Mouse (Mus musculus): Measurements from ENCODE around the gene Rpl3. TPM values are rescaled to one million over a fixed set of nuclear protein-coding genes. Genes with fewer than 3 reads are reported as not detected.
"Not testable (repeated sequence)": the region's sequence is repeated elsewhere in the genome, so short reads cannot be mapped to it uniquely, and the experiment has no call there.

The Rpl3 gene
- polyA plus RNA-seq, 1 experiment from 2014 or later: 673 TPM

DNA sequence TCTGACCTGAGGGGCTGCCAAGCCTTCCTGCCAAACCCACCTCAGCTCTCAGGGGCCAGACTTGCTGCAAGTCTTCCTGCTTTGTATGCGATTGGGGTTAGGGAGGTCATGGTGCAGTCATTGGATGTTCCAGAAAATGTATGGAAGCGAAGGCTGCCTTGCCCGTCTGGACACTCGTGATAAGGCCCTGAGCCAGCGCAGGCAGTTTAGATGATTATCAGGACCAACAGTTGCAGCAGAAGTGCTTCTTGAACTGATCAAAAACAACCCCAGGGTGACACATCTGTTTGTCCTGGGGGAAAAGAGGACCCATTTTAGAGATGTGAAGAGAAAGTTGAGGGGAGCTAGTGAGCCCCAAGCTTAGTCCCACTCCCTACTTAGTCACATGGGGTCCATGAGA, 39.0 kb upstream of the Rpl3 start:
- ATAC-seq (ENCODE audit: low FRiP score, low read depth): no peak
- Histone ChIP-seq H3K27ac (replicated peaks) (no peak overlapping the region), H3K27me3 (no peaks in the 10 kb centered on the region; the same call in 1 of the 2 replicates), H3K9me3 (no peaks in the 10 kb centered on the region), H3K4me1 (peaks cover 14% of the 10 kb centered on the region), H3K4me3 (no peak overlapping the region), H3K4me2 (replicated peaks) (no peak overlapping the region), H3K9ac (replicated peaks) (no peak overlapping the region), H3K36me3 (no peaks in the 10 kb centered on the region)
- WGBS: 84% methylated on average over 5 of the region's 5 CpGs

DNA sequence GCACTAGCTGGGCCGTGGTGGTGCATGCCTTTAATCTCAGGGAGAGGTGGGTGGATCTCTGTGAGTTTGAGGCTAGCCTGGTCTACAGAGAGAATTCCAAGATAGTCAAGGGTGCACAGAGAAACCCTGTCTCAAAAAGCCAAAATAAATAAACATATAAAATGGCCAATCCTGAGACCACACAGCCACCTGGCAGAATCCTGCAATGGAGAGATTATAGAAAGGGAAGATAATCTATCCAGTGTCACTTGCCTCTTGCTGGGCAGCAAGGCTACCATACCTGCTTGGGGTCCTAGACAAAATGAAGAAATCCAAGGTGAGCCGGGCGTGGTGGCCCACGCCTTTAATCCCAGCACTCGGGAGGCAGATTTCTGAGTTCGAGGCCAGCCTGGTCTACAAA, 38.3 kb upstream of the Rpl3 start:
- no peak overlapping the region for H3K27ac ChIP-seq (replicated peaks)
- 88% methylated on average over 6 of the region's 6 CpGs for WGBS
- ATAC-seq (ENCODE audit: low FRiP score, low read depth): no peak
- H3K4me2 ChIP-seq (replicated peaks): no peak overlapping the region
- no peaks in the 10 kb centered on the region; the same call in 1 of the 2 replicates for H3K27me3 ChIP-seq
- no peaks in the 10 kb centered on the region for H3K36me3 ChIP-seq
- H3K4me3 ChIP-seq: no peak overlapping the region
- no peak overlapping the region for H3K9ac ChIP-seq (replicated peaks)
- H3K4me1 ChIP-seq: peaks cover 14% of the 10 kb centered on the region
- no peaks in the 10 kb centered on the region for H3K9me3 ChIP-seq

DNA sequence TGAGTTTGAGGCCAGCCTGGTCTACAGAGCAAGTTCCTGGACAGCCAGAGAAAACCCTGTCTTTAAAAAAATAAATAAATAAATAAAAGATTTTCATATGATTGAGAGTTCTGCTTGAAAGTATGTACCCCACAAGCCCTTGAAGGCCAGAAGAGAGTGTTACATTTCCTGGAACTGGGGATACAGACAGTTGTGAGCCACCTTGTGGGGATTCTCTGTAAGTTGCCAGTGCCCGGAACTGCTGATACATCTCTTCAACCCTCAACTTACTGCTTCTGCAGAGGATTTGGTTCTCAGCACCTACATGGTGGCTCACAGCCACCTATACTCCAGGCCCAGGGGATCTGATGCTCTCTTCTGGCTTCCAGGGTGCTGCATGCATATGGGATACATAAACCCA, 35.5 kb upstream of the Rpl3 start:
- Histone ChIP-seq H3K4me2 (replicated peaks) (no peak overlapping the region), H3K4me3 (no peak overlapping the region), H3K36me3 (no peaks in the 10 kb centered on the region), H3K9me3 (no peaks in the 10 kb centered on the region), H3K4me1 (no peaks in the 10 kb centered on the region), H3K9ac (replicated peaks) (no peak overlapping the region), H3K27me3 (no peaks in the 10 kb centered on the region; the same call in 1 of the 2 replicates), H3K27ac (replicated peaks) (no peak overlapping the region)
- WGBS: 67% methylated on average over 1 of the region's 1 CpGs
- no peak for ATAC-seq (ENCODE audit: low FRiP score, low read depth)

DNA sequence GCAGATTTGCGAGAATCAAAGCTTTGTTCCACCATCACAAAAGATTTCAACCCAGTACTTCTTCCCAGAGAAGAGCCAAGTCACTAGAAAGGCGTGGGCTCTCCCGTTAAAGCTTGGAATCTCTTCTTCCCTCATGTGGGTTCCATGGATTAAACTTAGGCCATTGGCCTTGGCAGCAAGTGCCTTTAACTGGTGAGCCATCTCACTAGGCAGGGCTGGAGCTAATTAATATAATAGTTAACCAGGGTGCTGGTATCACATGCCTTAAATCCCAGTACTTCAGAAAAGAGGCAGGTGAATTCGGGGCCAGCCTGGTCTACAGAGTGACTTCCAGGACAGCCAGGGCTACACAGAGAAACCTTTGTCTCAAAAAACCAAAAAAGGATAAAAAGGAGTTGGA, 33.0 kb upstream of the Rpl3 start:
- no peak overlapping the region for H3K27ac ChIP-seq (replicated peaks)
- no peaks in the 10 kb centered on the region for H3K36me3 ChIP-seq
- H3K4me2 ChIP-seq (replicated peaks): no peak overlapping the region
- WGBS: 77% methylated on average over 4 of the region's 4 CpGs
- no peak for ATAC-seq (ENCODE audit: low FRiP score, low read depth)
- H3K27me3 ChIP-seq: no peaks in the 10 kb centered on the region; the same call in 1 of the 2 replicates
- no peak overlapping the region for H3K4me3 ChIP-seq
- no peaks in the 10 kb centered on the region for H3K9me3 ChIP-seq
- H3K4me1 ChIP-seq: no peaks in the 10 kb centered on the region
- no peak overlapping the region for H3K9ac ChIP-seq (replicated peaks)

DNA sequence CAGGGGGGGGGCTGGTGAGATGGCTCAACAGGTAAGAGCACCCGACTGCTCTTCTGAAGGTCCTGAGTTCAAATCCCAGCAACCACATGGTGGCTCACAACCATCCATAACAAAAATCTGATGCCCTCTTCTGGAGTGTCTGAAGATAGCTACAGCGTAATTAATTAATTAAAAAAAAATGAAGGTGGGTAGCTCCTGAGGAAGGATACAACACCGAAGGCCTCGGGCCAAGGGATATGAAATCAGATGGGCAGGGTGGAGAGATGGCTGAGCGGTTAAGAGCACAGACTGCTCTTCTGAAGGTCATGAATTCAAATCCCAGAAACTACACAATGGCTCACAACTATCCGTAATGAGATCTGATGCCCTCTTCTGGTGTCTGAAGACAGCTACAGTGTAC, 30.8 kb upstream of the Rpl3 start:
- not testable (repeated sequence) for H3K4me3 ChIP-seq; H3K9ac ChIP-seq (replicated peaks); H3K27ac ChIP-seq (replicated peaks); H3K4me2 ChIP-seq (replicated peaks); ATAC-seq (ENCODE audit: low FRiP score, low read depth); H3K9me3 ChIP-seq; H3K27me3 ChIP-seq; H3K36me3 ChIP-seq; H3K4me1 ChIP-seq
- 94% methylated on average over 6 of the region's 6 CpGs for WGBS

DNA sequence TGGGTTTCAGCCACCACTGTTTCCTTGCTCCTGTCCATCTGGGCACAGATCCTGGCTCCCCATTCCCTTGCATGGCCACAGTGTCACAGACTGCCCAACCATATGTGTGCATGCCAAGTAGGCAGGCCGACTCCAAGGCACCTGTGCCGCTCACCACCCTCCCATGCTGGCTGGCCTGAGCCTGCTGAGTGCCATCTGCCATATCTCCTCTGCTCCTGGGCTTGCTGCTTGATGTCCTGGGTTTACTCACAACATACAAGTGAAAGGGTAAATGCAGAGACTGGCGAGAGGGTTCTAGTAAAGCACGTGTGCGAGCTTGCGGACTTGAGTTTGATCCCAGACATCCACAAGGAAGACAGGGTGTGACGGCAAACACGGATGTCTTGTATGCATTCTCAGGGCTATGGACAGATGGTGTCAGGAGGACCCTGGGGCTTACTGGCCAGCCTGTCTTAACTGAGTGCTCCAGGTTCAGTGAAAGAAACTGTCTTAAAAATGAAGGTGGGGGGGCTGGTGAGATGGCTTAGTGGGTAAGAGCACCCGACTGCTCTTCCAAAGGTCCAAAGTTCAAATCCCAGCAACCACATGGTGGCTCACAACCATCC, 30.2 kb upstream of the Rpl3 start:
- no peaks in the 10 kb centered on the region for H3K4me1 ChIP-seq
- H3K9me3 ChIP-seq: no peaks in the 10 kb centered on the region
- H3K4me2 ChIP-seq (replicated peaks): no peak overlapping the region
- H3K4me3 ChIP-seq: no peak overlapping the region
- H3K27ac ChIP-seq (replicated peaks): no peak overlapping the region
- ATAC-seq (ENCODE audit: low FRiP score, low read depth): no peak
- WGBS: 91% methylated on average over 9 of the region's 9 CpGs
- H3K36me3 ChIP-seq: no peaks in the 10 kb centered on the region
- H3K9ac ChIP-seq (replicated peaks): no peak overlapping the region
- no peaks in the 10 kb centered on the region for H3K27me3 ChIP-seq

DNA sequence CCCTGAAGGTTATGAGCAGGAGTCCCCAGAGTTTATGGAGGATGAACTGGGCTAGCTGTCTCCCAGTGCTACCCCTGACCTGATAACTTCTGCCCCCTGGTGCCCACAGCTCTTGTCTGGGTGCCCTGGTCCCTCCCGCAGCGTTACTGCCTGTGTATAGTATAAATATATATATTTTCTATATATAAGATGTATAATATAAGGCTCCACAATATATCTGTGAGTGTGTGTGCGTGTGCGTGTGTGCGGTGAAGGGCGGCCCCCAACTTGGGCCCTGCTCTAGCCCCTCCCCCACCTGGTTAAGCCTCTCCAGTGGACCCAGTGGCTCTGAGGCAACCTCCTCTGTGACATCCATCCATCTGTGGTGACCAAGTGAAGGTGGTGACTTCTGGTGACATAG, 27.4 kb upstream of the Rpl3 start:
- H3K36me3 ChIP-seq: no peaks in the 10 kb centered on the region
- ATAC-seq (ENCODE audit: low FRiP score, low read depth): no peak
- H3K9ac ChIP-seq (replicated peaks): no peak overlapping the region
- H3K4me2 ChIP-seq (replicated peaks): no peak overlapping the region
- WGBS: 94% methylated on average over 6 of the region's 6 CpGs
- no peaks in the 10 kb centered on the region for H3K27me3 ChIP-seq
- no peak overlapping the region for H3K27ac ChIP-seq (replicated peaks)
- H3K4me3 ChIP-seq: no peak overlapping the region
- no peaks in the 10 kb centered on the region for H3K9me3 ChIP-seq
- no peaks in the 10 kb centered on the region for H3K4me1 ChIP-seq

DNA sequence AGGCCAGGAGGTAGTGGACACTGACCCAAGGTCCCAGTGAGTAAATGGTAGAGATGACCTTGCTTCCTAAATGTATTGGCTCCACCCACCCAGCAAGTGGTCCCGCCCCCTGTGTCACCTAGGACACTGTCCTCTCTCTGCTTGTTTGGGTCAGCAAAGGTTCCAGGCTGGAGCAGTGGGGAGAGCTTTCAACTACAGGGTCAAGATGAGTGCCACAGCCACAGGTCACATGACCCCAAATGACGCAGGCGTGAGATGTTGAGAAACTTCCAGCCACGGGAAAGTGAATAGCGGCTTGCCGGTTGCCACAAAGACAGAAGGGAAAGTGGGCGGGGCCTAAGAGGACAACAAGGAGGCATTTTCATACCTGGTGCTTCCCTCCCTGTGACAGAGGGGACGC, 25.5 kb upstream of the Rpl3 start:
- H3K9me3 ChIP-seq: no peaks in the 10 kb centered on the region
- H3K36me3 ChIP-seq: 0 out of 2 replicates have a peak, but pooled peaks cover 3% of the 10 kb centered on the region
- H3K4me1 ChIP-seq: no peaks in the 10 kb centered on the region
- no peaks in the 10 kb centered on the region for H3K27me3 ChIP-seq
- H3K4me3 ChIP-seq: no peak overlapping the region
- 68% methylated on average over 8 of the region's 8 CpGs for WGBS
- no peak overlapping the region for H3K9ac ChIP-seq (replicated peaks)
- no peak overlapping the region for H3K4me2 ChIP-seq (replicated peaks)
- ATAC-seq (ENCODE audit: low FRiP score, low read depth): no peak
- no peak overlapping the region for H3K27ac ChIP-seq (replicated peaks)

DNA sequence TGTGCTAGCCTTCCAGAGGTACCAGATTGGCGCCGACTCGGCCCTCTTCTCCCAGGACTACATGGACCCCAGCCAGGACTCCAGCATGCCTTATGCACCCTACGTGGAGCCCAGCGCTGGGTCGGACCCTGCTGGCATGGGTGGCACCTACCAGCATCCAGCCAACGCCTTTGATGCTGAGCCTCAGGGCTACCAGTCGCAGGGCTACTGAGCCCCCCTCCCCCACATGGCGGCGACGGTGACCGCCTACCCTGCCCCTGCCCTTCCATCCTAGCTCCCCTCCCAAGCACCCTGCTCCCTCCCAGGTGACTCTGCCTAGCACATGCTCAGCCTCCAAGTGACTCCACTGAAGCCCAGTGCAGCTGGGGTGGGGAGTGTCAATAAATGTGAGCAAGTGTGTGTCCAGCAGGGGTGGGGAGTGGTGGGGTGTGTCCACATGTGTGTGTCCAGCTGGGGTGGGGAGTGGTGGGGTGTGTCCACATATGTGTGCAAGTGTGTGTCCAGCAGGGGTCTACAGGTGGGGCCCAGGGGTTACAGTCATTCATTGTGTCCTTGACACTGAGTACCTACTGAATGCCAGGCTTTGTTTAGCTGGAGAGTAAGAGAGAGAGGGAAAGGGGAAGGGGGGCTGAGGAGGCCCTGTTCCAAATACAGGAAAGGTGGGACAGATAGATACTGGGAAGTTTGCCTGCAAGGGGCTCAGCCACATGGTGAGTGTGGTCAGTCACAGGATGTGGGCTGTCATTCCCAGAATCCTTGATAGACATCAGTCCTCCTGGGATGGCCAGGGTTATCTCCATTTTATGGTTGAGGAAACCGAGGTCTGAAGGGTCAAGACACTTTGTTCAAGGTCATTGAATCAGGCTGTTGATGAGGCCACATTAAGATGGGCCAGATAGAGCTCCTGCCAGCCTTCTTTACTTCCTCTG, 24.5 kb upstream of the Rpl3 start:
- Histone ChIP-seq H3K27me3 (no peaks in the 10 kb centered on the region), H3K9ac (replicated peaks) (no peak overlapping the region), H3K4me3 (no peak overlapping the region), H3K4me2 (replicated peaks) (peak overlapping the region; percentile 14; the same call in 1 of the 2 replicates), H3K4me1 (no peaks in the 10 kb centered on the region), H3K9me3 (no peaks in the 10 kb centered on the region), H3K27ac (replicated peaks) (no peak overlapping the region), H3K36me3 (0 out of 2 replicates have a peak, but pooled peaks cover 10% of the 10 kb centered on the region)
- ATAC-seq (ENCODE audit: low FRiP score, low read depth): no peak
- 79% methylated on average over 13 of the region's 13 CpGs for WGBS

DNA sequence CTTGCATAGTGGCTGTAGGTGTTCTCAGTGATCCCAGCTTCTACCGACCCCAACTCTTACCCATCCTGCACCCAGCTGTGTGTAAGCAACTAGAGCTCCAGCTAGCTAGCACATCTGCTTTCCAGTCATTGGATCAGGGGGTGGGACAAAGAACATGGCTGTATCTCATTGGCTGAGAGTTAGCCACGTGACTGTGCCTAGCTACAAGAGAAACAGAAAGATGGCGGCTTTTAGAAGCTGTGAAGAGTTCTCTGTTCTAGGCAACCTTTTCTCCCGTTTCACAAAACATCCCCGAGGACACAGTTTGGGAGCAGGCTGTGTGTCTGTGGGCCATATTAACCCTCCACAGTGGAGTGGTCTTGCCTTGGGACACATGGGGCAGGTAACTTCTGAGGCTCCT, 23.6 kb upstream of the Rpl3 start:
- ATAC-seq (ENCODE audit: low FRiP score, low read depth): no peak
- no peaks in the 10 kb centered on the region for H3K4me1 ChIP-seq
- no peak overlapping the region for H3K27ac ChIP-seq (replicated peaks)
- no peak overlapping the region for H3K4me3 ChIP-seq
- 62% methylated on average over 5 of the region's 5 CpGs for WGBS
- peak overlapping the region; percentile 14; the same call in 1 of the 2 replicates for H3K4me2 ChIP-seq (replicated peaks)
- 0 out of 2 replicates have a peak, but pooled peaks cover 10% of the 10 kb centered on the region for H3K36me3 ChIP-seq
- H3K27me3 ChIP-seq: no peaks in the 10 kb centered on the region
- no peak overlapping the region for H3K9ac ChIP-seq (replicated peaks)
- no peaks in the 10 kb centered on the region for H3K9me3 ChIP-seq

DNA sequence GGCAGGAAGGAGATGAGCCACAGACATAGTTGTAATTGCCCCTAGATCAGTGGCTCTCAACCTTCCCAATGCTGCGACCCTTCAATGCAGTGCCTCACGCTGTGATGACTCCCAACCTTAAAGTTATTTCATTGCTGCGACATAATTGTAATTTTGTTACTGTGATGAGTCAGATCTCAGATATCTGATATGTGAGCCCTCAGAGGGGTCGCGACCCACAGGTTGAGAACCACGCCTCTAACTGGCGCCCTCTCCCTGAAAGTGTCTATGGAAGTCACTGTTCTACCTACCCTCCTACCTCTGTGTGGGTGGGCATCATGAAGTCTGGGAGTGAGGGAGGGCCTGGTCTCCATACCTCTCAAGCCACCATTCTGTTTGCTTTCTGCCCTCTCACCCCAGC, 22.7 kb upstream of the Rpl3 start:
- Histone ChIP-seq H3K27ac (replicated peaks) (no peak overlapping the region), H3K27me3 (no peaks in the 10 kb centered on the region), H3K4me1 (no peaks in the 10 kb centered on the region), H3K9me3 (no peaks in the 10 kb centered on the region), H3K9ac (replicated peaks) (no peak overlapping the region), H3K4me2 (replicated peaks) (no peak overlapping the region), H3K4me3 (no peak overlapping the region), H3K36me3 (0 out of 2 replicates have a peak, but pooled peaks cover 10% of the 10 kb centered on the region)
- WGBS: 91% methylated on average over 7 of the region's 7 CpGs
- ATAC-seq (ENCODE audit: low FRiP score, low read depth): no peak

DNA sequence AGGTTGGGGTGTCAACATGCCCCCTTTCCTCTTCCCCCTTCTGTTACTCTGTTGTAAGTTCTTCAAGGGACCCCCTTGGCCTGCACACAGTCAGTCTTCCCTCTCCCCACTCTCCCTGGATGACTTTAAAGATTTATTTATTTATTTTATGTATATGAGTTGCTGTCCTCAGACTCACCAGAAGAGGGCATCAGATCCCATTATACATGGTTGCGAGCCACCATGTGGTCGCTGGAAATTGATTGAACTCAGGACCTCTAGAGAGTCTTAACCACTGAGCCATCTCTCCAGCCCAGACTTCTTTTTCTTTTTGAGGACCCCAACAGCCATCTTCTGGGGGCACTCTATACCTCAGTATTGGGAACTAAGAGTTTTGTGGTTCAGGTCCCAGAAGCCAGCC, 20.8 kb upstream of the Rpl3 start:
- Histone ChIP-seq H3K36me3 (0 out of 2 replicates have a peak, but pooled peaks cover 10% of the 10 kb centered on the region), H3K9ac (replicated peaks) (no peak overlapping the region), H3K4me3 (no peak overlapping the region), H3K27me3 (no peaks in the 10 kb centered on the region), H3K9me3 (no peaks in the 10 kb centered on the region), H3K27ac (replicated peaks) (no peak overlapping the region), H3K4me2 (replicated peaks) (no peak overlapping the region), H3K4me1 (no peaks in the 10 kb centered on the region)
- 43% methylated on average over 2 of the region's 2 CpGs for WGBS
- no peak for ATAC-seq (ENCODE audit: low FRiP score, low read depth)

Data from midbrain, embryonic 12.5 days (tissue).